ENCODE assay signal across 10 mouse cellular contexts in the genomic region with DNA sequence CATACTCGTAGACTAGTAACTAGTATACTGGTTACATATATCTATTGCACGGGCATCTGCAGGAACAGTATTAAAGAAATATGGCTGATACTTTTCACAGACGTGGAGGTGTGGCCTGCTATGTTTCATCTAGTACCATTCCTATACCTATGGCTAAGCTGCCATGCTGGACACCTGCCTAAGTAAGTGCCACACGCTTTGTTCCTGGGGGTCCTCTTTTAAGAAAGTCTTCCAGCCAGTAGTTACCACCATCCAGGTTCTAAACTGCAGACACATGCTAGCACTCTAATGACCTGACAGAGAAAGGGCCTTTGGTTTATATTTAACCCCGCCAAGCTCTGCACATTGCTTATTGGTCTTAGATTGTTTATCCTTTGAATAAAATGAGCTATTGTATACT.
A peak's percentile ranks its signal among the peaks of the same experiment; 100 is the strongest.
DNase-seq lines count a peak whose midpoint lies in the region; ATAC-seq and TF ChIP-seq lines count a peak whose summit lies in the region.
"Had no signal": no experiment of that assay in that cellular context is flagged by ENCODE, and none has a peak within 500 bp of the region (broad histone marks: within the 10 kb centered on the region; RNA-seq: fewer than 3 reads in every experiment).

No protein-coding gene starts in this region.

- ATAC-seq in Patski = peak; percentile 7
- ATAC-seq in embryonic facial prominence, embryonic 15.5 days (ENCODE audit: insufficient number of reproducible peaks, low FRiP score, low TSS enrichment, low read depth) = no peak

- 91% methylated on average over 5 of the region's 5 CpGs for WGBS in heart, embryonic 10.5 days
- 80% methylated on average over 5 of the region's 5 CpGs for WGBS in embryonic facial prominence, embryonic 15.5 days

- no peaks in the 10 kb centered on the region for H3K9me3 ChIP-seq in heart, embryonic 10.5 days
- H3K9me3 ChIP-seq in embryonic facial prominence, embryonic 15.5 days (replicated peaks) = no peaks in the 10 kb centered on the region
- H3K9me3 ChIP-seq: intestine, embryonic 15.5 days had no signal

- POLR2A ChIA-PET in Patski (lab: Charles Lee) = no interaction called here

- H3K27me3 ChIP-seq in heart, embryonic 10.5 days (ENCODE audit: insufficient read depth, poor library complexity, severe bottlenecking) = no peaks in the 10 kb centered on the region
- no peaks in the 10 kb centered on the region for H3K27me3 ChIP-seq in Patski
- H3K27me3 ChIP-seq in embryonic facial prominence, embryonic 15.5 days = no peaks in the 10 kb centered on the region
- H3K27me3 ChIP-seq: intestine, embryonic 15.5 days had no signal

- H3K36me3 ChIP-seq in heart, embryonic 10.5 days = no peaks in the 10 kb centered on the region
- H3K36me3 ChIP-seq in embryonic facial prominence, embryonic 15.5 days = no peaks in the 10 kb centered on the region
- H3K36me3 ChIP-seq: intestine, embryonic 15.5 days had no signal

- DNase-seq in heart, embryonic 10.5 days (ENCODE audit: low spot score) = no peak
- no peak for DNase-seq in heart, adult 9 months (ENCODE audit: low spot score in 2 of 2)
- no peak for DNase-seq in layer of hippocampus, adult 2 months (ENCODE audit: low spot score in 2 of 2)
- DNase-seq in layer of hippocampus, postnatal 36 days = no peak
- DNase-seq in Patski (ENCODE audit: low read depth, low spot score) = no peak
- no peak for DNase-seq in adrenal gland, postnatal 10 days
- no peak for DNase-seq in frontal cortex, postnatal 10 days (ENCODE audit: low spot score in 2 of 2)
- DNase-seq: cerebellum, adult 11-12 months had no signal

- H3K4me1 ChIP-seq in heart, embryonic 10.5 days = peaks cover 29% of the 10 kb centered on the region
- H3K4me1 ChIP-seq in embryonic facial prominence, embryonic 15.5 days = peaks cover 12% of the 10 kb centered on the region

- in situ Hi-C loops in Patski (cut with MboI; ENCODE audit: low pct_unique_long_range_greater_than_20kb) = no loop called here

- no peak for TF ChIP-seq CTCF in layer of hippocampus, adult 2 months (conservative IDR thresholded peaks at IDR 0.05)
- no peak for TF ChIP-seq CTCF in Patski (IDR thresholded peaks at IDR 0.05)

- H3K9ac ChIP-seq in embryonic facial prominence, embryonic 15.5 days = no peak overlapping the region
- H3K9ac ChIP-seq: intestine, embryonic 15.5 days had no signal

- H3K27ac ChIP-seq in heart, embryonic 10.5 days = peak overlapping the region; percentile 81
- H3K27ac ChIP-seq in layer of hippocampus, adult 2 months = peak overlapping the region; percentile 51; the same call in 1 of the 2 replicates
- H3K27ac ChIP-seq in embryonic facial prominence, embryonic 15.5 days (replicated peaks) = peak overlapping the region; percentile 83
- H3K27ac ChIP-seq: intestine, embryonic 15.5 days had no signal

- H3K4me3 ChIP-seq in heart, embryonic 10.5 days = no peak overlapping the region; the same call in 1 of the 2 replicates
- no peak overlapping the region for H3K4me3 ChIP-seq in layer of hippocampus, adult 2 months
- no peak overlapping the region for H3K4me3 ChIP-seq in embryonic facial prominence, embryonic 15.5 days (replicated peaks)
- H3K4me3 ChIP-seq: intestine, embryonic 15.5 days had no signal

- CTCF ChIA-PET in Patski (lab: Charles Lee) = interaction anchor here (0.8 to 1.5 kb wide), 5 partner anchors 25 to 103 kb away, joined by 3 to 5 read pairs (median 3); no protein-coding TSS in a partner anchor

- no peak overlapping the region; the same call in 1 of the 2 replicates for H3K4me2 ChIP-seq in embryonic facial prominence, embryonic 15.5 days (replicated peaks)
